ENCODE assay signal across 25 mouse cellular contexts in genomic region chr17:27176754-27177153, GRCm38 (mm10). TPM values are rescaled to one million over a fixed set of nuclear protein-coding genes. Genes with fewer than 3 reads are reported as not detected.
DNase-seq lines count a peak whose midpoint lies in the region; ATAC-seq and TF ChIP-seq lines count a peak whose summit lies in the region.
"Had no signal": no experiment of that assay in that cellular context is flagged by ENCODE, and none has a peak within 500 bp of the region (broad histone marks: within the 10 kb centered on the region; RNA-seq: fewer than 3 reads in every experiment).

No protein-coding gene starts in this region.

- TF ChIP-seq CTCF in hindbrain, postnatal 0 days (IDR thresholded peaks at IDR 0.05; ENCODE audit: low read depth): no peak
- no peak for TF ChIP-seq CTCF in CH12.LX (conservative IDR thresholded peaks at IDR 0.05 in 1 of 2, IDR thresholded peaks at IDR 0.05 in 1 of 2; ENCODE audit: low read depth in 2 of 2, low read length in 2 of 2)

- H3K79me2 ChIP-seq in CH12.LX (replicated peaks; ENCODE audit: control insufficient read depth, extremely low read depth, insufficient read depth, poor library complexity, severe bottlenecking): 0 out of 2 replicates have a peak, but pooled peaks cover 3% of the 10 kb centered on the region

- DNase-seq in forebrain, embryonic 10.5 days (ENCODE audit: extremely low spot score, low spot score): no peak
- DNase-seq in hindbrain, embryonic 10.5 days (ENCODE audit: low spot score): no peak
- DNase-seq in hindbrain, postnatal 0 days (ENCODE audit: low spot score): no peak
- DNase-seq in limb, embryonic 10.5 days (ENCODE audit: low spot score): no peak
- DNase-seq in CH12.LX (ENCODE audit: extremely low read depth): no peak
- DNase-seq in layer of hippocampus, adult 18-20 months (ENCODE audit: low spot score in 2 of 2): no peak
- DNase-seq: adrenal gland, adult 2 months; adrenal gland, postnatal 10 days; adrenal gland, postnatal 25 days; B cell, adult 2 months; cerebellum, adult 11 months; cerebellum, adult 18-20 months; cerebellum, adult 8-10 months; cerebellum, adult 9-11 months; cerebellum, postnatal 14 days; cerebellum, postnatal 36 days; embryo, embryonic 11 days; forebrain, postnatal 0 days had no signal

- no peak for TF ChIP-seq RAD21 in CH12.LX (IDR thresholded peaks at IDR 0.05; ENCODE audit: low read depth, low read length)

- 93% methylated on average over 4 of the region's 4 CpGs for WGBS in forebrain, embryonic 10.5 days
- 95% methylated on average over 4 of the region's 4 CpGs for WGBS in forebrain, embryonic 13.5 days
- 90% methylated on average over 4 of the region's 4 CpGs for WGBS in hindbrain, embryonic 10.5 days
- WGBS in hindbrain, postnatal 0 days: 87% methylated on average over 4 of the region's 4 CpGs
- WGBS in limb, embryonic 13.5 days: 78% methylated on average over 4 of the region's 4 CpGs
- WGBS in limb, embryonic 10.5 days: 94% methylated on average over 4 of the region's 4 CpGs

- no peak overlapping the region for H3K4me3 ChIP-seq in forebrain, embryonic 10.5 days
- no peak overlapping the region for H3K4me3 ChIP-seq in forebrain, embryonic 13.5 days
- H3K4me3 ChIP-seq in hindbrain, embryonic 10.5 days: no peak overlapping the region
- no peak overlapping the region for H3K4me3 ChIP-seq in hindbrain, postnatal 0 days (ENCODE audit: low read length)
- H3K4me3 ChIP-seq in limb, embryonic 13.5 days: no peak overlapping the region
- no peak overlapping the region for H3K4me3 ChIP-seq in limb, embryonic 10.5 days
- peak overlapping the region in 2 of 3 experiments; percentile 48 to 56 for H3K4me3 ChIP-seq in CH12.LX (replicated peaks in 1 of 3; ENCODE audit: low read depth in 2 of 3, low read length in 2 of 3, poor library complexity in 1 of 3)
- H3K4me3 ChIP-seq: embryonic facial prominence, embryonic 12.5 days had no signal

- dilution Hi-C loops in CH12.LX (cut with MboI; ENCODE audit: extremely low pct_ligation_motif_present, extremely low pct_unique_long_range_greater_than_20kb, low sequenced_read_pairs): no loop called here

- in situ Hi-C loops in CH12.LX (cut with MboI; ENCODE audit: low pct_ligation_motif_present, low pct_unique_long_range_greater_than_20kb, low sequenced_read_pairs): no loop called here

- no peaks in the 10 kb centered on the region; the same call in 1 of the 2 replicates for H3K9me3 ChIP-seq in forebrain, embryonic 10.5 days
- no peaks in the 10 kb centered on the region for H3K9me3 ChIP-seq in forebrain, embryonic 13.5 days (replicated peaks)
- no peaks in the 10 kb centered on the region for H3K9me3 ChIP-seq in hindbrain, embryonic 10.5 days
- no peaks in the 10 kb centered on the region for H3K9me3 ChIP-seq in hindbrain, postnatal 0 days (ENCODE audit: low read length)
- no peaks in the 10 kb centered on the region for H3K9me3 ChIP-seq in limb, embryonic 13.5 days
- H3K9me3 ChIP-seq in limb, embryonic 10.5 days (replicated peaks): no peaks in the 10 kb centered on the region
- peaks cover 5% of the 10 kb centered on the region for H3K9me3 ChIP-seq in CH12.LX (replicated peaks; ENCODE audit: low read length)
- H3K9me3 ChIP-seq: embryonic facial prominence, embryonic 12.5 days had no signal

- H3K4me2 ChIP-seq in forebrain, embryonic 13.5 days: no peak overlapping the region
- H3K4me2 ChIP-seq in hindbrain, postnatal 0 days (ENCODE audit: low read depth, low read length): no peak overlapping the region
- no peak overlapping the region for H3K4me2 ChIP-seq in limb, embryonic 13.5 days (replicated peaks)
- peak overlapping the region; percentile 78 for H3K4me2 ChIP-seq in CH12.LX (ENCODE audit: insufficient read depth, low read depth, poor library complexity, severe bottlenecking)
- H3K4me2 ChIP-seq: embryonic facial prominence, embryonic 12.5 days had no signal

- TF ChIP-seq POLR2A in CH12.LX (IDR thresholded peaks at IDR 0.05; ENCODE audit: low read depth, low read length): no peak

- ATAC-seq in forebrain, embryonic 13.5 days: no peak
- ATAC-seq in hindbrain, postnatal 0 days: no peak
- no peak for ATAC-seq in limb, embryonic 13.5 days (ENCODE audit: low FRiP score, low read depth)
- ATAC-seq: CD4-positive, CD25-positive, alpha-beta regulatory T cell, adult 4 months; forebrain, embryonic 14.5 days; forebrain, postnatal 0 days had no signal

- H3K4me1 ChIP-seq in forebrain, embryonic 10.5 days: peaks cover 36% of the 10 kb centered on the region
- H3K4me1 ChIP-seq in forebrain, embryonic 13.5 days: peaks cover 19% of the 10 kb centered on the region
- H3K4me1 ChIP-seq in hindbrain, embryonic 10.5 days (replicated peaks): peaks cover 42% of the 10 kb centered on the region
- H3K4me1 ChIP-seq in hindbrain, postnatal 0 days (ENCODE audit: insufficient read depth, low read length): 0 out of 2 replicates have a peak, but pooled peaks cover 7% of the 10 kb centered on the region
- H3K4me1 ChIP-seq in limb, embryonic 13.5 days: peaks cover 31% of the 10 kb centered on the region
- peaks cover 37% of the 10 kb centered on the region for H3K4me1 ChIP-seq in limb, embryonic 10.5 days
- peaks cover 39 to 64% of the 10 kb centered on the region in 2 experiments for H3K4me1 ChIP-seq in CH12.LX (ENCODE audit: control insufficient read depth in 1 of 2, insufficient read depth in 2 of 2)

- no peak overlapping the region for H3K9ac ChIP-seq in forebrain, embryonic 13.5 days
- no peak overlapping the region for H3K9ac ChIP-seq in hindbrain, postnatal 0 days (replicated peaks; ENCODE audit: low read length)
- H3K9ac ChIP-seq in limb, embryonic 13.5 days: peak overlapping the region; percentile 48; the same call in 1 of the 2 replicates
- H3K9ac ChIP-seq in CH12.LX (ENCODE audit: insufficient read depth, low read depth): peak overlapping the region; percentile 65
- H3K9ac ChIP-seq: embryonic facial prominence, embryonic 12.5 days; forebrain, postnatal 0 days had no signal

- no peaks in the 10 kb centered on the region for H3K36me3 ChIP-seq in forebrain, embryonic 10.5 days (replicated peaks)
- no peaks in the 10 kb centered on the region for H3K36me3 ChIP-seq in forebrain, embryonic 13.5 days (ENCODE audit: poor library complexity, severe bottlenecking)
- H3K36me3 ChIP-seq in hindbrain, embryonic 10.5 days: no peaks in the 10 kb centered on the region
- H3K36me3 ChIP-seq in hindbrain, postnatal 0 days (ENCODE audit: insufficient read depth, low read length): no peaks in the 10 kb centered on the region
- H3K36me3 ChIP-seq in limb, embryonic 13.5 days: no peaks in the 10 kb centered on the region
- H3K36me3 ChIP-seq in limb, embryonic 10.5 days: no peaks in the 10 kb centered on the region
- peaks cover 0 to 6% of the 10 kb centered on the region in 2 experiments for H3K36me3 ChIP-seq in CH12.LX (replicated peaks in 1 of 2; ENCODE audit: control insufficient read depth in 1 of 2, insufficient read depth in 1 of 2, low read length in 1 of 2)
- H3K36me3 ChIP-seq: embryonic facial prominence, embryonic 12.5 days had no signal

- no peak for TF ChIP-seq EP300 in CH12.LX (IDR thresholded peaks at IDR 0.05; ENCODE audit: low read length)

- peak overlapping the region; percentile 57; the same call in 1 of the 2 replicates for H3K27ac ChIP-seq in forebrain, embryonic 10.5 days
- H3K27ac ChIP-seq in forebrain, embryonic 13.5 days: no peak overlapping the region
- H3K27ac ChIP-seq in hindbrain, embryonic 10.5 days: peak overlapping the region; percentile 60; the same call in 1 of the 2 replicates
- no peak overlapping the region for H3K27ac ChIP-seq in hindbrain, postnatal 0 days
- no peak overlapping the region for H3K27ac ChIP-seq in limb, embryonic 13.5 days
- H3K27ac ChIP-seq in limb, embryonic 10.5 days: no peak overlapping the region
- H3K27ac ChIP-seq in CH12.LX (ENCODE audit: insufficient read depth, low read depth): peak overlapping the region; percentile 99
- H3K27ac ChIP-seq: embryonic facial prominence, embryonic 12.5 days had no signal

- no peaks in the 10 kb centered on the region for H3K27me3 ChIP-seq in forebrain, embryonic 10.5 days (ENCODE audit: poor library complexity, severe bottlenecking)
- no peaks in the 10 kb centered on the region for H3K27me3 ChIP-seq in forebrain, embryonic 13.5 days
- no peaks in the 10 kb centered on the region for H3K27me3 ChIP-seq in hindbrain, embryonic 10.5 days (ENCODE audit: insufficient read depth, poor library complexity, severe bottlenecking)
- H3K27me3 ChIP-seq in hindbrain, postnatal 0 days (ENCODE audit: insufficient read depth, low read length): no peaks in the 10 kb centered on the region
- no peaks in the 10 kb centered on the region for H3K27me3 ChIP-seq in limb, embryonic 13.5 days
- H3K27me3 ChIP-seq in limb, embryonic 10.5 days (ENCODE audit: low read depth, poor library complexity, severe bottlenecking): no peaks in the 10 kb centered on the region
- H3K27me3 ChIP-seq in CH12.LX (replicated peaks): no peaks in the 10 kb centered on the region
- H3K27me3 ChIP-seq: embryonic facial prominence, embryonic 12.5 days had no signal

RNA-seq across cellular contexts. Expression of gene Ip6k3, which starts 9.2 kb away (rescaled TPM):
- polyA plus RNA-seq in forebrain, embryonic 10.5 days (2016; fragmentation: Nextera tagmentation; extraction: Ambion mirVana): 0.06 TPM in 1 of 2 replicates, not detected in the other
- polyA plus RNA-seq in forebrain, embryonic 13.5 days (2015; fragmentation: Nextera tagmentation; extraction: Ambion mirVana): 0.21 and 0.35 TPM in 2 replicates
- polyA plus RNA-seq in hindbrain, embryonic 10.5 days (2016; fragmentation: Nextera tagmentation; extraction: Ambion mirVana): 0.06 and 0.31 TPM in 2 replicates
- total RNA-seq in hindbrain, postnatal 0 days (2014; rRNA removed): 0.47 TPM in 1 of 2 replicates, not detected in the other
- polyA plus RNA-seq in hindbrain, postnatal 0 days (2015; fragmentation: Nextera tagmentation; extraction: Ambion mirVana): 0.31 and 0.37 TPM in 2 replicates
- polyA plus RNA-seq in limb, embryonic 13.5 days (2015; fragmentation: Nextera tagmentation; extraction: Ambion mirVana): 0.38 and 0.55 TPM in 2 replicates
- polyA plus RNA-seq in limb, embryonic 10.5 days (2016; fragmentation: Nextera tagmentation; extraction: Ambion mirVana): not detected in 2 replicates
- total RNA-seq in CH12.LX (2012; rRNA removed) (43.4 and 65.7 TPM in 2 replicates), CH12.LX (2014; rRNA removed) (25.9 and 26.3 TPM in 2 replicates)
- polyA plus RNA-seq in CH12.LX (2012; ENCODE audit: insufficient read length, low read depth): 49.6 and 53.9 TPM in 2 replicates
- under 1 TPM; 0.46 to 0.64 TPM for total RNA-seq in layer of hippocampus, adult 18-20 months (2021)
- total RNA-seq: common myeloid progenitor, adult 5-6 weeks; forebrain, postnatal 0 days; MEL had no signal
- polyA plus RNA-seq: CD4-positive, CD25-positive, alpha-beta regulatory T cell, adult 4 months had no signal

RNA-seq across cellular contexts. Expression of gene Lemd2, which starts 27.5 kb away (rescaled TPM):
- 14.8 TPM in 2 replicates for polyA plus RNA-seq in forebrain, embryonic 10.5 days (2016; fragmentation: Nextera tagmentation; extraction: Ambion mirVana)
- polyA plus RNA-seq in forebrain, embryonic 13.5 days (2015; fragmentation: Nextera tagmentation; extraction: Ambion mirVana): 14.6 and 16.4 TPM in 2 replicates
- 19.0 and 30.0 TPM in 2 replicates for polyA plus RNA-seq in hindbrain, embryonic 10.5 days (2016; fragmentation: Nextera tagmentation; extraction: Ambion mirVana)
- total RNA-seq in hindbrain, postnatal 0 days (2014; rRNA removed): 100 and 112 TPM in 2 replicates
- polyA plus RNA-seq in hindbrain, postnatal 0 days (2015; fragmentation: Nextera tagmentation; extraction: Ambion mirVana): 17.5 and 18.4 TPM in 2 replicates
- 18.6 and 18.8 TPM in 2 replicates for polyA plus RNA-seq in limb, embryonic 13.5 days (2015; fragmentation: Nextera tagmentation; extraction: Ambion mirVana)
- 17.9 and 20.2 TPM in 2 replicates for polyA plus RNA-seq in limb, embryonic 10.5 days (2016; fragmentation: Nextera tagmentation; extraction: Ambion mirVana)
- total RNA-seq in CH12.LX (2012; rRNA removed): 26.5 and 28.8 TPM in 2 replicates
- total RNA-seq in CH12.LX (2014; rRNA removed): 15.1 and 15.5 TPM in 2 replicates
- polyA plus RNA-seq in CH12.LX (2012; ENCODE audit: insufficient read length, low read depth): 18.4 and 22.5 TPM in 2 replicates
- total RNA-seq in layer of hippocampus, adult 18-20 months (2021): 10 to 100 TPM; 43.2 to 45.7 TPM

RNA-seq across cellular contexts. Expression of gene Uqcc2, which starts 43.0 kb away (rescaled TPM):
- polyA plus RNA-seq in forebrain, embryonic 10.5 days (2016; fragmentation: Nextera tagmentation; extraction: Ambion mirVana): 394 and 405 TPM in 2 replicates
- polyA plus RNA-seq in forebrain, embryonic 13.5 days (2015; fragmentation: Nextera tagmentation; extraction: Ambion mirVana): 310 and 318 TPM in 2 replicates
- polyA plus RNA-seq in hindbrain, embryonic 10.5 days (2016; fragmentation: Nextera tagmentation; extraction: Ambion mirVana): 395 and 442 TPM in 2 replicates
- total RNA-seq in hindbrain, postnatal 0 days (2014; rRNA removed): 230 and 283 TPM in 2 replicates
- 427 and 445 TPM in 2 replicates for polyA plus RNA-seq in hindbrain, postnatal 0 days (2015; fragmentation: Nextera tagmentation; extraction: Ambion mirVana)
- 329 and 338 TPM in 2 replicates for polyA plus RNA-seq in limb, embryonic 13.5 days (2015; fragmentation: Nextera tagmentation; extraction: Ambion mirVana)
- polyA plus RNA-seq in limb, embryonic 10.5 days (2016; fragmentation: Nextera tagmentation; extraction: Ambion mirVana): 400 and 433 TPM in 2 replicates
- 198 and 208 TPM in 2 replicates for total RNA-seq in CH12.LX (2012; rRNA removed)
- total RNA-seq in CH12.LX (2014; rRNA removed): 240 and 277 TPM in 2 replicates
- polyA plus RNA-seq in CH12.LX (2012; ENCODE audit: insufficient read length, low read depth): 107 and 126 TPM in 2 replicates
- 100 to 1,000 TPM; 215 to 217 TPM for total RNA-seq in layer of hippocampus, adult 18-20 months (2021)

Comparison
In these comparisons a context has a peak if more than half of its experiments do, and no peak if none do; other contexts are left out.
1. H3K27ac ChIP-seq: peak in forebrain, embryonic 10.5 days (single experiment), hindbrain, embryonic 10.5 days (single experiment) and CH12.LX (single experiment); none in forebrain, embryonic 13.5 days (single experiment), hindbrain, postnatal 0 days (single experiment), limb, embryonic 13.5 days (single experiment) and limb, embryonic 10.5 days (single experiment).
2. H3K4me3 ChIP-seq: peak in CH12.LX (2 of 3); none in forebrain, embryonic 10.5 days (single experiment), forebrain, embryonic 13.5 days (single experiment), hindbrain, embryonic 10.5 days (single experiment), hindbrain, postnatal 0 days (single experiment), limb, embryonic 13.5 days (single experiment) and limb, embryonic 10.5 days (single experiment).
3. H3K9ac ChIP-seq: peak in limb, embryonic 13.5 days (single experiment) and CH12.LX (single experiment); none in forebrain, embryonic 13.5 days (single experiment) and hindbrain, postnatal 0 days (single experiment).
4. RNA of gene Ip6k3, which starts 9.2 kb away (polyA plus RNA-seq): 49.6 to 53.9 TPM in CH12.LX; 0.38 to 0.55 TPM in limb, embryonic 13.5 days, 0.06 to 0.31 TPM in hindbrain, embryonic 10.5 days, 0.31 to 0.37 TPM in hindbrain, postnatal 0 days, 0.21 to 0.35 TPM in forebrain, embryonic 13.5 days, 0.06 TPM in forebrain, embryonic 10.5 days and not detected in limb, embryonic 10.5 days; every median in the first group is over 10 times any median in the second.